Mouse (Mus musculus) forebrain, embryonic 11.5 days (tissue): ENCODE measurements at regions not wholly inside any gene's neighbourhood (a gene's known extent, or its start where the extent isn't known, plus 50 kb on each side); places are given as distances from the start of the nearest gene placed in this dataset.

Source experiments
- ATAC-seq: fragments of 200-750 bp; cut with Nextera tagmentation; replicated peaks from 2 replicates; pipeline ENCODE4 v1.8.0; 2017; ENCODE audit warnings: moderate TSS enrichment; ENCODE audit not compliant: low FRiP score
- DNase-seq: peaks from one replicate; pipeline ENCODE4 v3.0.0-alpha.2; 2017; ENCODE audit warnings: low spot score
- H3K27ac ChIP-seq: fragments of 300-500 bp; sonication (generic); 2 replicates; pipeline ENCODE4 v1.5.1; 2014; ENCODE audit warnings: low read depth, low read length
- H3K27me3 ChIP-seq: fragments of 300-500 bp; sonication (generic); 2 replicates; pipeline ENCODE4 v1.6.1; 2014; ENCODE audit warnings: mild to moderate bottlenecking, low read length, mixed read lengths; ENCODE audit not compliant: control insufficient read depth, insufficient read depth
- H3K36me3 ChIP-seq: fragments of 300-500 bp; sonication (generic); 2 replicates; pipeline ENCODE4 v1.6.1; 2014; ENCODE audit warnings: mild to moderate bottlenecking, low read length, moderate library complexity, mixed read lengths; ENCODE audit not compliant: control insufficient read depth, insufficient read depth
- H3K4me1 ChIP-seq: fragments of 300-500 bp; sonication (generic); replicated peaks from 2 replicates; pipeline ENCODE4 v1.6.1; 2014; ENCODE audit warnings: low read length, mixed read lengths; ENCODE audit not compliant: control insufficient read depth, insufficient read depth
- H3K4me2 ChIP-seq: fragments of 300-500 bp; sonication (generic); 2 replicates; pipeline ENCODE4 v1.6.1; 2014; ENCODE audit warnings: low read depth, mild to moderate bottlenecking, low read length, moderate library complexity, mixed read lengths; ENCODE audit not compliant: severe bottlenecking
- H3K4me3 ChIP-seq: fragments of 300-500 bp; sonication (generic); 2 replicates; pipeline ENCODE4 v1.5.1; 2014; ENCODE audit warnings: low read depth, low read length
- H3K9ac ChIP-seq: fragments of 300-500 bp; sonication (generic); 2 replicates; pipeline ENCODE4 v1.6.1; 2014; ENCODE audit warnings: low read length
- H3K9me3 ChIP-seq: fragments of 300-500 bp; sonication (generic); 2 replicates; pipeline ENCODE4 v1.6.1; 2016; ENCODE audit warnings: low read length, mixed read lengths; ENCODE audit not compliant: control insufficient read depth
- WGBS: fragments of 180-500 bp; shearing (Covaris S2); extraction: QIAGEN DNeasy Blood & Tissue Kit; methylation state at CpG from one replicate; pipeline ENCODE4 v1.1.7; 2014; 5-methylcytosine and 5-hydroxymethylcytosine counted together

DNA sequence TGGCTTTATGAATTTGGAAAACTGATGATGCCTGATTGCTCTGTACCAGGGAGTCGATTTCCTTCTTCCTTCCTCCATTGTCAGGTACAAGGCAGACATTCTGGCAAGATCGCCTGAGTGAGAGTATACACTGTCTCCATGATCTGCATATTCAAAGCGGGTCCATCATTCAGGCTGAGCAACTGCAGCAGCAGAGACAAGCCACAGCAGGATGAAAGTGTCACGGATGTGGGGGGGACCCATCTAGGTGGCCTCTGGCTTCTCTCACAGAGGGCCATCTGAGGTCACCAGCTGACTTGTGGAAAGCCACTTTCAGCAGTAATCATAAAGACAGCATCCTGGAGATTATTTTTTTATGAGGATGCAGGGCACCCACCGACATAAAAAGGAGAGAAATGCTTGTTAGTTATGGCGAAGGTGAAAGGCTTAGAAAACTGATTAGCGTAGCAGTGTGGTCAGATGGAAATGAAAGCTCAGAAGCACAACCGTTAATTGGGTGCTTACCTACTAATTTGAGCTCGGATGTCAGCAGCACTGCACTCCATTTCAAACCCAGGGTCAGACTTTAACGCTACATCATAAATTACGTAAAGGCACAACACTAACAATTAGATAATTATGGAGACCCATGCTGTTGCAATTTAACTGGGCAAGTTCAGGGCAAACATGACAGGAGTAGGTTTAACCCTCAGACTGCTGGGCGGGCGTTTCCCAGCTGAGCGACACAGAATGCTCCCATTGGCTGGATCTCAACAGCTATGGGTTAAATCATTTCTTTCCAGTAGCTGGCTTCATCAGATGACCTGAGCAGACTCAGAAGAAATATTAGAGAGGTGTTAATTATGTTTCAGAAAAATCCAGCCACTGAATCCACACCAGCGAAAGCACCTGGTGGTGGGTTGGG lies 189.3 kb downstream of the Arrdc4 start:
- no peaks in the 10 kb centered on the region for H3K27me3 ChIP-seq
- H3K9me3 ChIP-seq: no peaks in the 10 kb centered on the region
- H3K9ac ChIP-seq: no peak overlapping the region
- DNase-seq (no peak), ATAC-seq (no peak)
- H3K36me3 ChIP-seq: no peaks in the 10 kb centered on the region
- H3K27ac ChIP-seq: no peak overlapping the region
- 62% methylated on average over 15 of the region's 15 CpGs for WGBS
- no peak overlapping the region for H3K4me2 ChIP-seq
- no peaks in the 10 kb centered on the region for H3K4me1 ChIP-seq
- H3K4me3 ChIP-seq: no peak overlapping the region

DNA sequence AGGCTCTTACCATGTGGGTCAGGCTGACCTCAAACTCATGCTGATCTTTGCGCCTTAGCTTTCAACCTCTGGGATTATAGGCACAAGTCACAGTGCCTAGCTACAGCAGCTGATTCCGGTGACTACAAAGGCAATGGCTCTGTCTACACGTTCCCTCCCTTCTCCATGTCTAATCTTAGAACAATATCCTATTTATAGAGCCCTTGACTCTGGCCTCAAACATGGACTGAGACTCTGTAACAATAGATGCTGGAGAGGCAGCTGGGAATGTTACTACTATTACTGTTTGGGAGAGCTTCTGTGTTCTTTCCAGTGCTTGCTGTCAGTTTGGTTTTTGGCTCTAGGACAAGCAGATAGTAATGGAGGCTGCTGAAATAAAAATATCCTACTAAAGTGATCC lies 198.7 kb downstream of the Arrdc4 start:
- no peak for DNase-seq
- no peak for ATAC-seq
- H3K4me2 ChIP-seq: no peak overlapping the region
- H3K9ac ChIP-seq: no peak overlapping the region
- H3K4me3 ChIP-seq: no peak overlapping the region
- no peaks in the 10 kb centered on the region for H3K36me3 ChIP-seq
- H3K27ac ChIP-seq: no peak overlapping the region
- H3K27me3 ChIP-seq: no peaks in the 10 kb centered on the region
- H3K9me3 ChIP-seq: no peaks in the 10 kb centered on the region
- WGBS: 51% methylated on average over 3 of the region's 3 CpGs
- H3K4me1 ChIP-seq: no peaks in the 10 kb centered on the region

DNA sequence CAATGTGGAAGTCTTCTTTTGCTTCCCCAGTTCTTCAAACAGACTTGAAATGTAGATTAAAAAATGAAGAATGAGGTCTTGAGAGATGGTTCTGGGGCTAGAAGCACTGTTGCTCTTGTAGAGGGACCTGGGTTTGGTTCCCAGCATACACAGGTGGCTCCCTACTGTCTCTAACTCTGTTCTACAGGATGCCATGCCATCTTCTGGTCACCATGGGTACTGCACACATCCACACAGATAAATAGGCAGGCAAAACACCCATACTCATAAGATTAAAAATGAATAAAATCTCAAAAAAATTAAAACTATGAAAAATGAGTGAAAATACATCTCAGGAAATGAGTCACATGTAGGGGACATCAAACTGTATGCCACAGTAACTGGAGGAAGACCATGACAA lies 200.9 kb downstream of the Arrdc4 start:
- Histone ChIP-seq H3K36me3 (no peaks in the 10 kb centered on the region), H3K9ac (no peak overlapping the region), H3K27me3 (no peaks in the 10 kb centered on the region), H3K4me3 (no peak overlapping the region), H3K9me3 (no peaks in the 10 kb centered on the region), H3K4me2 (no peak overlapping the region), H3K27ac (no peak overlapping the region), H3K4me1 (no peaks in the 10 kb centered on the region)
- no peak for ATAC-seq
- DNase-seq: no peak

DNA sequence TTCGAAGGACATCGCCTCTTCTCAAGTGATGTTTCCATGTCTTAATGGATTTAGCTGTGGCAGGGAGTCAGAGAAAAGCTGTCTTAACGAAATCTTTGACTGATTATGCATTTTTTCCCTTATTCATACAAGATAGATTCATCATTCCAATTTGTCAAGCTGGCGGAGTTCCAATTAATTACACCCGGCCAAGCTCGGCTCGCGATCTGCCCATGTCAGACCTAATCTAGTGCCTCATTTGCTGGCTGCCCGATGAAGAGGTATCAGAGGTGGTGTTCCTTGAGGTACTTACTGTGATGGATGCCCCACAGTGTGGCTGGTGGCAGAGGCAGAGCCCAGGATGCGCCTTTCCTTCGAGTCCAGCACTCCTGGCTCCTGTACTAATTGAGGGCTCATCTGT lies 204.9 kb downstream of the Arrdc4 start:
- H3K27me3 ChIP-seq: no peaks in the 10 kb centered on the region
- no peak overlapping the region for H3K4me2 ChIP-seq
- no peaks in the 10 kb centered on the region for H3K36me3 ChIP-seq
- H3K27ac ChIP-seq: no peak overlapping the region
- H3K9me3 ChIP-seq: no peaks in the 10 kb centered on the region
- H3K4me1 ChIP-seq: no peaks in the 10 kb centered on the region
- H3K9ac ChIP-seq: no peak overlapping the region
- DNase-seq (no peak), ATAC-seq (no peak)
- H3K4me3 ChIP-seq: no peak overlapping the region
- 90% methylated on average over 11 of the region's 11 CpGs for WGBS

DNA sequence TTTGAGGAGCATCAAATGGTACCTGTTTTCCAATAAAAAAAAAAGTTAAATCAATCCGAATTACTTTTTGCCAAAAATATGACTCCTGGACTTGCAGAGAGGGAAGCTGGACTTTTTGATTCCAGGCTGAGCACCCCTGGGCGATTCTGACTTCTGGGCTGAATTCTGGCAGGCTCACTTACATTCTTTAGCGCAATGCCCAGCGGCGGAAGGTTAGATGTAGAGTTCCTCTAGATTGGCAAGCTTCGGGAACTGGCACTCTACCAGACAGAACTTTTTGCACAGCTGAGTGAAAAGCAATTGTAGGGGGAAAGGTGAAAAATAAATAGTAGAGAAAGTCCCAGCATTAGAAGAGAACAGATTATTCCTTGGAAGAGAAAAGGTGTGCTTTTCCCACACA lies 235.5 kb downstream of the Fam169b start:
- no peak for ATAC-seq
- Histone ChIP-seq H3K4me2 (no peak overlapping the region), H3K27ac (no peak overlapping the region), H3K36me3 (no peaks in the 10 kb centered on the region), H3K27me3 (no peaks in the 10 kb centered on the region), H3K4me3 (no peak overlapping the region), H3K9ac (no peak overlapping the region), H3K9me3 (no peaks in the 10 kb centered on the region; the same call in 1 of the 2 replicates), H3K4me1 (no peaks in the 10 kb centered on the region)
- DNase-seq: no peak
- WGBS: 92% methylated on average over 6 of the region's 6 CpGs

DNA sequence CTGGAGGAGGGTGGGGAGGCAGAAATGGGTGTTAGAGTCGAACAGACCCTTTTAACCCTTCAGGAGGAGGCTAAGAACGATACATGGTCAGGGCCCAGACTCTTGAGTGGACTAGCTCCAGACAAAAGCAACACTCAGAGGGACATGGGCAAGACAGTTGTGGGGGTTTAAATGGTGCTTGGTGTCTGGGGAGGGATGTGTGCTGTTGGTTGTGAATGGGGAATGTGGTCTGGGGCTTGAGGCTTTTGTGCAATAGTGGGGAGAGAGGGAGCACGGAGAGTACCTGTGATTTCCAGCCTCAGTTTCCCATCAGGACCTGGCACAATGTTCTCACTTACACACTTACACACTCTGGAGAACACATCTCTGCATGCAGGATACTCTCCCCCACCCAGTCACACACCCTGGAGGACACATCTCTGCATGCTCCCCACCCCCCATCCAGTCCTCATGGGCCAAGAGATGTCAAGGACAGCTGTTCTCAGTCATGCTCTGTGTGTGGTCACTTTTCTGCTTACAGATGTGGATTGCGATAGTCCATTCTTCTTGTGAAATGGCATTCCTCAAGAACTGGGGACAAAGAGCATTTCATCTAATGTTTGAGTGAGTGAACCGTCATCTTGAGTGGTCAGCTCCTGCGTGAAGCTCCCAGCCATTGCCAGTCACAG lies 217.6 kb downstream of the Fam169b start:
- DNase-seq: no peak
- no peak overlapping the region for H3K9ac ChIP-seq
- ATAC-seq: no peak
- no peaks in the 10 kb centered on the region for H3K4me1 ChIP-seq
- H3K27ac ChIP-seq: no peak overlapping the region
- H3K36me3 ChIP-seq: no peaks in the 10 kb centered on the region
- H3K9me3 ChIP-seq: no peaks in the 10 kb centered on the region
- H3K27me3 ChIP-seq: no peaks in the 10 kb centered on the region
- H3K4me2 ChIP-seq: no peak overlapping the region
- no peak overlapping the region for H3K4me3 ChIP-seq
- 82% methylated on average over 6 of the region's 6 CpGs for WGBS

DNA sequence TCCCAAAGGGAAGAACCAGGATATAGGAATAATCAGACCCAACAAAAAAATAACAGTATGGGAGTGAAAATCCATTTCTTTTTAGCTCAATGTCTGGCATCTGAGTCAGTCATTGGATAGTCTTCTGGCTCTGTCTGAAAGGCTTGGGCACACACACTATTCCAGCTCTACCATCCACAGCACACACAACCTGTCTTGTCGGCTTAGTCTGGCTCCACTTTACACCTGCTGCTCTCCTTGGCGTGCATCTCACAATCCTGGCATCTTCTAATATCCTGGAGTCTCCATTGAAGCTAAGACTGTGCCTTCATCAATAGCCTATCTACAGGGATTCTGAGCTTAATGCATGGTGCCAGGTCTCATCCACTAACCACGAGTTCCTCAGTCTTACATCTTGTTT lies 213.0 kb downstream of the Fam169b start:
- H3K4me1 ChIP-seq: no peaks in the 10 kb centered on the region
- H3K36me3 ChIP-seq: no peaks in the 10 kb centered on the region
- ATAC-seq (no peak), DNase-seq (no peak)
- H3K9me3 ChIP-seq: no peaks in the 10 kb centered on the region
- no peak overlapping the region for H3K4me3 ChIP-seq
- H3K4me2 ChIP-seq: no peak overlapping the region
- H3K27me3 ChIP-seq: no peaks in the 10 kb centered on the region
- H3K9ac ChIP-seq: no peak overlapping the region
- H3K27ac ChIP-seq: no peak overlapping the region
- 90% methylated on average over 3 of the region's 3 CpGs for WGBS

DNA sequence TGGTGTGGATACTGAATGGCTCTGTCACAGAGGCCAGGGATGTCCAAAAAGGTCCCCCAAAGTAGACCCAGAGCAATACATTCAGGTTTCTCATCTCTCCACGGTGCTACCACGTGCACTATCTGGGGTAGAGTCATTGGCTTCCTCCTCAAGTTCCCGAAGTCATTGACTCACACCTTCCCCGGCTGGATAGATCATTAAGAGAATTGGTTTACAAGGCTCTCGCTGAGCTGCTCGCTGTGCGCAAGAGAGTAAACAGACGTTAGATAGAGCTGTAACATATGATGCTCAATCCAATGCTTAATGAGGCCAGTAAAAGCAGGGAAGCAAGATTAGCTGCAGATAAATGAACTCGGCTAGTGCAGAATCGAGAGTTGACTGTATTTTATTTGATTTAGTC lies 208.9 kb downstream of the Fam169b start:
- H3K4me2 ChIP-seq: no peak overlapping the region
- no peaks in the 10 kb centered on the region for H3K9me3 ChIP-seq
- H3K4me1 ChIP-seq: 0 out of 2 replicates have a peak, but pooled peaks cover 2% of the 10 kb centered on the region
- H3K27ac ChIP-seq: no peak overlapping the region
- ATAC-seq (no peak), DNase-seq (no peak)
- H3K9ac ChIP-seq: no peak overlapping the region
- peaks cover 2% of the 10 kb centered on the region for H3K27me3 ChIP-seq
- WGBS: 78% methylated on average over 10 of the region's 10 CpGs
- no peak overlapping the region for H3K4me3 ChIP-seq
- no peaks in the 10 kb centered on the region for H3K36me3 ChIP-seq
